ENCODE assay signal across 25 mouse cellular contexts in genomic region chr7:3281741-3282140, GRCm38 (mm10). TPM values are rescaled to one million over a fixed set of nuclear protein-coding genes. Genes with fewer than 3 reads are reported as not detected.
"Had no signal": no experiment of that assay in that cellular context is flagged by ENCODE, and none has a peak within 500 bp of the region (broad histone marks: within the 10 kb centered on the region; RNA-seq: fewer than 3 reads in every experiment).

No protein-coding gene starts in this region.

- H3K4me3 ChIP-seq: kidney, embryonic 15.5 days; limb, embryonic 12.5 days; limb, embryonic 15.5 days; midbrain, embryonic 12.5 days; midbrain, embryonic 15.5 days; neural tube, embryonic 12.5 days; neural tube, embryonic 15.5 days had no signal

- DNase-seq: kidney, adult 8-10 months; kidney, postnatal 10 days; kidney, postnatal 4 days; layer of hippocampus, adult 9-11 months; left cerebral cortex, postnatal 4 days; liver, postnatal 0 days; lung, embryonic 14.5 days; retina, postnatal 1 day; thymus, adult 2 months; thymus, postnatal 14 days; thymus, postnatal 4 days had no signal

- ATAC-seq: liver, postnatal 0 days; midbrain, embryonic 15.5 days had no signal

- H3K9ac ChIP-seq: kidney, embryonic 15.5 days; limb, embryonic 12.5 days; limb, embryonic 15.5 days; liver, embryonic 14.5 days; liver, postnatal 0 days; lung, embryonic 14.5 days; midbrain, embryonic 12.5 days; midbrain, embryonic 15.5 days; neural tube, embryonic 12.5 days; neural tube, embryonic 15.5 days had no signal

- H3K9me3 ChIP-seq: kidney, embryonic 15.5 days; limb, embryonic 12.5 days; limb, embryonic 15.5 days; midbrain, embryonic 12.5 days; midbrain, embryonic 15.5 days; neural tube, embryonic 12.5 days; neural tube, embryonic 15.5 days had no signal

- H3K27me3 ChIP-seq: kidney, embryonic 15.5 days; limb, embryonic 12.5 days; limb, embryonic 15.5 days; midbrain, embryonic 12.5 days; midbrain, embryonic 15.5 days; neural tube, embryonic 12.5 days; neural tube, embryonic 15.5 days had no signal

- H3K36me3 ChIP-seq: kidney, embryonic 15.5 days; limb, embryonic 12.5 days; limb, embryonic 15.5 days; midbrain, embryonic 12.5 days; midbrain, embryonic 15.5 days; neural tube, embryonic 12.5 days; neural tube, embryonic 15.5 days had no signal

- H3K4me1 ChIP-seq: limb, embryonic 12.5 days; limb, embryonic 15.5 days; midbrain, embryonic 12.5 days; midbrain, embryonic 15.5 days; neural tube, embryonic 12.5 days; neural tube, embryonic 15.5 days had no signal

- H3K4me2 ChIP-seq: kidney, embryonic 15.5 days; limb, embryonic 12.5 days; limb, embryonic 15.5 days; liver, embryonic 11.5 days; lung, embryonic 14.5 days; midbrain, embryonic 12.5 days; midbrain, embryonic 15.5 days; neural tube, embryonic 12.5 days; neural tube, embryonic 15.5 days had no signal

- H3K27ac ChIP-seq: kidney, embryonic 15.5 days; limb, embryonic 12.5 days; limb, embryonic 15.5 days; liver, embryonic 14.5 days; macrophage; midbrain, embryonic 12.5 days; midbrain, embryonic 15.5 days; neural tube, embryonic 12.5 days; neural tube, embryonic 15.5 days; stomach, postnatal 0 days had no signal

RNA-seq across cellular contexts. Expression of gene Prkcg, which starts 7.2 kb away (rescaled TPM):
- polyA plus RNA-seq: limb, embryonic 12.5 days; liver, embryonic 11.5 days had no signal

RNA-seq across cellular contexts. Expression of gene Nlrp12, which starts 32.2 kb away (rescaled TPM):
- total RNA-seq: left cerebral cortex, adult 8-10 months had no signal
- polyA plus RNA-seq: limb, embryonic 12.5 days; limb, embryonic 15.5 days; lung, embryonic 14.5 days; midbrain, embryonic 12.5 days; neural tube, embryonic 12.5 days; neural tube, embryonic 15.5 days; stomach, embryonic 14.5 days; stomach, postnatal 0 days had no signal

RNA-seq across cellular contexts. Expression of gene Cacng7, which starts 51.0 kb away (rescaled TPM):
- total RNA-seq: megakaryocyte, adult 5-6 weeks had no signal
- polyA plus RNA-seq: macrophage had no signal
